Mouse (Mus musculus) ES-E14 (cell line): ENCODE measurements around the gene Mocs3. TPM values are rescaled to one million over a fixed set of nuclear protein-coding genes. Genes with fewer than 3 reads are reported as not detected.

Experiments
- DNase-seq: peaks from one replicate; pipeline ENCODE4 v3.0.0-alpha.2; 2013; ENCODE audit warnings: low read depth, low spot score
- H3K27ac ChIP-seq: 2 replicates; pipeline ENCODE4 v1.5.1; 2012; ENCODE audit warnings: low read depth, mild to moderate bottlenecking, low read length, moderate library complexity, mixed read lengths; ENCODE audit not compliant: poor library complexity, insufficient read depth, severe bottlenecking
- H3K36me3 ChIP-seq: 2 replicates; pipeline ENCODE4 v1.6.1; 2012; ENCODE audit warnings: mild to moderate bottlenecking, low read length, moderate library complexity, mixed read lengths; ENCODE audit not compliant: control insufficient read depth, poor library complexity, insufficient read depth, severe bottlenecking
- H3K4me1 ChIP-seq, 2 experiments: fragments of 150-350 bp in 1 of 2; sonication (generic) in 1 of 2; 2 replicates each; pipeline ENCODE4 v1.6.1; 2012; ENCODE audit warnings: low read length in 2 of 2, mild to moderate bottlenecking in 1 of 2, mixed read lengths in 1 of 2; ENCODE audit not compliant: control insufficient read depth in 2 of 2, insufficient read depth in 2 of 2, poor library complexity in 1 of 2
- H3K4me3 ChIP-seq, 2 experiments: fragments of 150-350 bp in 1 of 2; sonication (generic) in 1 of 2; 2 replicates each; pipeline ENCODE4 v1.5.1; 2012; ENCODE audit warnings: low read length in 2 of 2, low read depth in 1 of 2, mild to moderate bottlenecking in 1 of 2, mixed read lengths in 1 of 2; ENCODE audit not compliant: insufficient read depth in 1 of 2, poor library complexity in 1 of 2, severe bottlenecking in 1 of 2
- H3K9ac ChIP-seq: 2 replicates; pipeline ENCODE4 v1.6.1; 2012; ENCODE audit warnings: low read depth, mild to moderate bottlenecking, low read length, mixed read lengths; ENCODE audit not compliant: poor library complexity, insufficient read depth, severe bottlenecking
- H3K9me3 ChIP-seq: fragments of 150-350 bp; sonication (generic); 2 replicates; pipeline ENCODE4 v1.6.1; 2012; ENCODE audit warnings: low read depth, mild to moderate bottlenecking, low read length; ENCODE audit not compliant: control insufficient read depth, insufficient read depth
- CHD2 ChIP-seq: IDR thresholded peaks from 2 replicates; pipeline ENCODE4 v1.6.1; 2014; ENCODE audit warnings: mild to moderate bottlenecking, low read depth, low read length, inconsistent platforms
- HCFC1 ChIP-seq: IDR thresholded peaks from 2 replicates; pipeline ENCODE4 v1.6.1; 2012; ENCODE audit warnings: low read length, inconsistent platforms, borderline replicate concordance; ENCODE audit not compliant: insufficient read depth
- MAFK ChIP-seq: IDR thresholded peaks from 2 replicates; pipeline ENCODE4 v1.6.1; 2014; ENCODE audit warnings: mild to moderate bottlenecking, low read depth, low read length, inconsistent platforms; ENCODE audit not compliant: insufficient read depth
- ZC3H11A ChIP-seq: IDR thresholded peaks from 2 replicates; pipeline ENCODE4 v1.6.1; 2012; ENCODE audit warnings: low read depth, mild to moderate bottlenecking, inconsistent platforms, low read length, borderline replicate concordance
- ZNF384 ChIP-seq: IDR thresholded peaks from 2 replicates; pipeline ENCODE4 v1.6.1; 2012; ENCODE audit warnings: low read depth, low read length, inconsistent platforms
- in situ Hi-C, 2 experiments: fragments of 600-800 bp; cut with MboI; formaldehyde crosslinking; loops; one replicate each; pipeline ENCODE4 v1.15.1; 2025; ENCODE audit warnings: low sequenced_read_pairs in 2 of 2, inconsistent platforms in 1 of 2; ENCODE audit not compliant: unreplicated experiment in 2 of 2
- total RNA-seq: library from RNA; depleted of rRNA; stranded (reverse); fragments of 300-350 nt; gene quantifications from 2 replicates; pipeline ENCODE4 v1.2.3, GENCODE M21; 2012; rRNA removed

The Mocs3 gene
- total RNA-seq = 10.7 and 12.1 TPM in 2 replicates

- H3K4me3 ChIP-seq = peak within 1 kb of the TSS; percentile 75 to 96
- H3K36me3 ChIP-seq = peaks cover 9% of the 10 kb centered on the region; the same call in 1 of the 2 replicates
- no peaks in the 10 kb centered on the region; a peak in 1 of 4 replicates for H3K4me1 ChIP-seq
- H3K9ac ChIP-seq = peak within 1 kb of the TSS; percentile 95
- no peak for TF ChIP-seq CHD2
- no peak for TF ChIP-seq ZC3H11A
- peak; percentile 75 for TF ChIP-seq HCFC1
- TF ChIP-seq MAFK = no peak
- no peak for TF ChIP-seq ZNF384
- in situ Hi-C loops = no loop called here
- no peak for DNase-seq
- H3K9me3 ChIP-seq = no peaks in the 10 kb centered on the region
- peak within 1 kb of the TSS; percentile 90 for H3K27ac ChIP-seq
These were observed at the start of gene Mocs3, which contains the start of the genes Gm20716 and Dpm1 for GRCm38 (mm10) chr2:168230026-168230728. Gene Mocs3, plus strand, starts transcription at chr2:168230622. Gene Gm20716, minus strand, starts transcription at chr2:168230364. Gene Dpm1, minus strand, starts transcription at chr2:168230591.

- Histone ChIP-seq H3K9me3 (no peaks in the 10 kb centered on the region), H3K36me3 (peaks cover 18% of the 10 kb centered on the region), H3K9ac (no peak overlapping the region), H3K27ac (no peak overlapping the region), H3K4me1 (peaks cover 6 to 12% of the 10 kb centered on the region in 2 experiments), H3K4me3 (no peak overlapping the region)
- TF ChIP-seq CHD2 = no peak
- no peak for TF ChIP-seq ZNF384
- TF ChIP-seq HCFC1 = no peak
- TF ChIP-seq MAFK = no peak
- TF ChIP-seq ZC3H11A = no peak
- in situ Hi-C loops = no loop called here
- no peak for DNase-seq
These were observed 38.6 kb upstream of the Mocs3 start for GRCm38 (mm10) chr2:168191856-168192255.

- in situ Hi-C loops = no loop called here
- TF ChIP-seq MAFK = peak; percentile 90
- no peak for TF ChIP-seq ZC3H11A
- Histone ChIP-seq H3K4me1 (peaks cover 6 to 12% of the 10 kb centered on the region in 2 experiments), H3K27ac (no peak overlapping the region), H3K36me3 (peaks cover 6% of the 10 kb centered on the region), H3K9ac (no peak overlapping the region), H3K9me3 (no peaks in the 10 kb centered on the region), H3K4me3 (no peak overlapping the region)
- DNase-seq = no peak
These were observed 36.7 kb upstream of the Mocs3 start for GRCm38 (mm10) chr2:168193685-168194084.

- Histone ChIP-seq H3K9ac (no peak overlapping the region), H3K27ac (peak overlapping the region; percentile 25; the same call in 1 of the 2 replicates), H3K4me1 (peaks cover 6 to 13% of the 10 kb centered on the region in 2 experiments), H3K4me3 (0 out of 4 replicates have a peak overlapping the region, but pooled peaks of 1 of the 2 experiments have one; percentile 2), H3K9me3 (no peaks in the 10 kb centered on the region), H3K36me3 (peaks cover 3% of the 10 kb centered on the region)
- in situ Hi-C loops = no loop called here
- DNase-seq = no peak
- TF ChIP-seq MAFK (no peak), CHD2 (no peak), HCFC1 (no peak), ZNF384 (no peak), ZC3H11A (no peak)
These were observed 34.7 kb upstream of the Mocs3 start for GRCm38 (mm10) chr2:168195721-168196120.
